Mouse (Mus musculus) cortical plate, adult 2 months (tissue): ENCODE data around the gene Laptm4a. TPM values are rescaled to one million over a fixed set of nuclear protein-coding genes. Genes with fewer than 3 reads are reported as not detected.

Experiments used
- H3K27ac ChIP-seq: fragments of 200-500 bp; 2 replicates; pipeline ENCODE4 v1.5.1; 2012; ENCODE audit warnings: low read length, control low read depth, inconsistent platforms; ENCODE audit not compliant: insufficient read depth
- H3K4me1 ChIP-seq: fragments of 200-500 bp; 2 replicates; pipeline ENCODE4 v1.6.1; 2011; ENCODE audit warnings: low read length; ENCODE audit not compliant: control insufficient read depth, insufficient read depth
- H3K4me3 ChIP-seq: fragments of 200-500 bp; 2 replicates; pipeline ENCODE4 v1.5.1; 2011; ENCODE audit warnings: mild to moderate bottlenecking, low read length, control low read depth; ENCODE audit not compliant: insufficient read depth
- CTCF ChIP-seq: fragments of 200-500 bp; IDR thresholded peaks from 2 replicates; pipeline ENCODE4 v1.5.1; 2011; ENCODE audit warnings: mild to moderate bottlenecking, control low read depth, low read length; ENCODE audit not compliant: insufficient read depth; ENCODE audit errors: extremely low read depth
- POLR2A ChIP-seq: fragments of 200-500 bp; IDR thresholded peaks from 2 replicates; pipeline ENCODE4 v1.6.1; 2011; ENCODE audit warnings: mild to moderate bottlenecking, low read length, control low read depth; ENCODE audit not compliant: insufficient read depth; ENCODE audit errors: extremely low read depth
- polyA plus RNA-seq: library from polyadenylated mRNA; depleted of rRNA; stranded (reverse); fragments of >200 nt; gene quantifications from 2 replicates; pipeline ENCODE4 v1.2.3, GENCODE M21; 2012

Gene Laptm4a
- polyA plus RNA-seq, 1 experiment: 242 TPM

GRCm38 (mm10) chr12:8902479-8902878 is 19.0 kb upstream of the Laptm4a start:
- no peaks in the 10 kb centered on the region for H3K4me1 ChIP-seq
- TF ChIP-seq POLR2A (no peak), CTCF (no peak)
- no peak overlapping the region for H3K27ac ChIP-seq
- no peak overlapping the region for H3K4me3 ChIP-seq

- no peaks in the 10 kb centered on the region for H3K4me1 ChIP-seq
- no peak for TF ChIP-seq CTCF
- no peak for TF ChIP-seq POLR2A
- H3K4me3 ChIP-seq: no peak overlapping the region
- no peak overlapping the region for H3K27ac ChIP-seq
These were observed 8.4 kb upstream of the Laptm4a start for GRCm38 (mm10) chr12:8912860-8913685.

- Histone ChIP-seq H3K27ac (no peak overlapping the region), H3K4me3 (no peak overlapping the region), H3K4me1 (no peaks in the 10 kb centered on the region)
- TF ChIP-seq POLR2A: no peak
- no peak for TF ChIP-seq CTCF
These were observed 7.6 kb upstream of the Laptm4a start for GRCm38 (mm10) chr12:8913701-8914340.

- Histone ChIP-seq H3K27ac (no peak overlapping the region), H3K4me3 (no peak overlapping the region), H3K4me1 (no peaks in the 10 kb centered on the region)
- no peak for TF ChIP-seq CTCF
- no peak for TF ChIP-seq POLR2A
These were observed 5.1 kb upstream of the Laptm4a start for GRCm38 (mm10) chr12:8916378-8916777.

GRCm38 (mm10) chr12:8919231-8919630 is 2.2 kb upstream of the Laptm4a start:
- peaks cover 2% of the 10 kb centered on the region; the same call in 1 of the 2 replicates for H3K4me1 ChIP-seq
- TF ChIP-seq POLR2A (no peak), CTCF (no peak)
- H3K27ac ChIP-seq: no peak overlapping the region
- no peak overlapping the region for H3K4me3 ChIP-seq

- H3K4me1 ChIP-seq: peaks cover 4% of the 10 kb centered on the region
- TF ChIP-seq CTCF: no peak
- TF ChIP-seq POLR2A: no peak
- 0 out of 2 replicates have a peak overlapping the region, but pooled peaks have one; percentile 33 for H3K27ac ChIP-seq
- H3K4me3 ChIP-seq: no peak overlapping the region; the same call in 1 of the 2 replicates
These were observed 469 bp upstream of the Laptm4a start for GRCm38 (mm10) chr12:8920996-8921393.

GRCm38 (mm10) chr12:8922369-8923124 is 1.1 kb downstream of the Laptm4a start:
- Histone ChIP-seq H3K27ac (peak overlapping the region; percentile 92), H3K4me3 (peak overlapping the region; percentile 63), H3K4me1 (peaks cover 4% of the 10 kb centered on the region)
- TF ChIP-seq POLR2A: no peak
- no peak for TF ChIP-seq CTCF

- peaks cover 4% of the 10 kb centered on the region for H3K4me1 ChIP-seq
- H3K4me3 ChIP-seq: peak overlapping the region; percentile 63
- TF ChIP-seq CTCF (no peak), POLR2A (no peak)
- no peak overlapping the region for H3K27ac ChIP-seq
These were observed 1.6 kb downstream of the Laptm4a start for GRCm38 (mm10) chr12:8923125-8923410.

GRCm38 (mm10) chr12:8923603-8924002 is 2.1 kb downstream of the Laptm4a start:
- Histone ChIP-seq H3K4me3 (peak overlapping the region; percentile 63; the same call in 1 of the 2 replicates), H3K27ac (no peak overlapping the region), H3K4me1 (peaks cover 4% of the 10 kb centered on the region)
- TF ChIP-seq POLR2A (no peak), CTCF (no peak)

- no peak for TF ChIP-seq CTCF
- no peak for TF ChIP-seq POLR2A
- H3K4me1 ChIP-seq: peaks cover 6% of the 10 kb centered on the region
- no peak overlapping the region for H3K27ac ChIP-seq
- H3K4me3 ChIP-seq: no peak overlapping the region
These were observed 6.2 kb downstream of the Laptm4a start for GRCm38 (mm10) chr12:8927652-8928051.
